Mouse (Mus musculus) C2C12 (cell line): ENCODE data around the gene Slc22a23.

Source experiments
- CEBPB ChIP-seq: IDR thresholded peaks from one replicate; pipeline ENCODE4 v1.6.1; 2011; ENCODE audit warnings: low read depth, mild to moderate bottlenecking, control low read depth, moderate library complexity
- CTCF ChIP-seq: IDR thresholded peaks from one replicate; pipeline ENCODE4 v1.5.1; 2011; ENCODE audit not compliant: control insufficient read depth, insufficient read depth, insufficient read length
- MAX ChIP-seq: IDR thresholded peaks from one replicate; pipeline ENCODE4 v1.6.1; 2011; ENCODE audit warnings: mild to moderate bottlenecking, control low read depth
- USF1 ChIP-seq: IDR thresholded peaks from one replicate; pipeline ENCODE4 v1.6.1; 2011; ENCODE audit warnings: low read depth, mild to moderate bottlenecking, control low read depth, moderate library complexity

DNA sequence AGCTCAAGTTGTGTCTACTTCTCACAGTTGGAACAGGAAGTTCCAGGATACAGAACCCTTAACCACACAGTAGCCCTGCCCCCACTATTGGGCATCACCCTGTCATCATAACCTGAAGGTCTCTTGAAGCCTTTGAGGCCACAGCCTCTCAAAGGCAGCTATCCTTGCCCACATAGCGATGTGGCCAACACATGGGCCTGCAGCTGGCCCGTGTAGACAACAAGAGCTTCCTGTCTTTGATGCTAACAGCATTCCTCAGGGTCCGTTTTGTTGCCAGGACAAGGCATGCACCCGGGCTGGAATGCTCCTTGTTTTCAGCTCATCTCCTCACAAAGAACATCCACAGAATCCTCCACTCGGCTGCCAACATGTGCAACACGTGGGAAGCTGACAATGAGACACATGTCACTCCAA, 66.7 kb downstream of the Slc22a23 start:
- TF ChIP-seq MAX (no peak), CTCF (no peak), USF1 (no peak), CEBPB (no peak)
